Mouse (Mus musculus) limb, embryonic 13.5 days (tissue): ENCODE measurements at regions not wholly inside any gene's neighbourhood (a gene's known extent, or its start where the extent isn't known, plus 50 kb on each side); places are given as distances from the start of the nearest gene placed in this dataset.
A peak's percentile ranks its signal among the peaks of the same experiment; 100 is the strongest.

ENCODE experiments used
- ATAC-seq: fragments of 200-750 bp; cut with Nextera tagmentation; 2 replicates; pipeline ENCODE4 v1.8.0; 2017; ENCODE audit warnings: low read depth, moderate number of reproducible peaks, moderate TSS enrichment; ENCODE audit not compliant: low FRiP score
- H3K27ac ChIP-seq: fragments of 300-500 bp; sonication (generic); 2 replicates; pipeline ENCODE4 v1.5.1; 2015; ENCODE audit warnings: inconsistent platforms, mild to moderate bottlenecking, moderate library complexity
- H3K27me3 ChIP-seq: fragments of 300-500 bp; sonication (generic); 2 replicates; pipeline ENCODE4 v1.6.1; 2015; ENCODE audit warnings: mild to moderate bottlenecking, inconsistent platforms
- H3K36me3 ChIP-seq: fragments of 300-500 bp; sonication (generic); 2 replicates; pipeline ENCODE4 v1.6.1; 2015; ENCODE audit warnings: inconsistent platforms, mild to moderate bottlenecking, moderate library complexity
- H3K4me1 ChIP-seq: fragments of 300-500 bp; sonication (generic); 2 replicates; pipeline ENCODE4 v1.6.1; 2015; ENCODE audit warnings: inconsistent platforms
- H3K4me2 ChIP-seq: fragments of 300-500 bp; sonication (generic); replicated peaks from 2 replicates; pipeline ENCODE4 v1.6.1; 2015; ENCODE audit warnings: inconsistent platforms, mild to moderate bottlenecking, moderate library complexity
- H3K4me3 ChIP-seq: fragments of 300-500 bp; sonication (generic); 2 replicates; pipeline ENCODE4 v1.5.1; 2015; ENCODE audit warnings: moderate library complexity, mild to moderate bottlenecking, inconsistent platforms
- H3K9ac ChIP-seq: fragments of 300-500 bp; sonication (generic); 2 replicates; pipeline ENCODE4 v1.6.1; 2015; ENCODE audit warnings: mild to moderate bottlenecking, inconsistent platforms
- H3K9me3 ChIP-seq: fragments of 300-500 bp; sonication (generic); 2 replicates; pipeline ENCODE4 v1.6.1; 2016; ENCODE audit warnings: inconsistent platforms
- WGBS: fragments of 180-500 bp; shearing (Covaris S2); methylation state at CpG from one replicate; pipeline ENCODE4 v1.1.7; 2015; 5-methylcytosine and 5-hydroxymethylcytosine counted together

DNA sequence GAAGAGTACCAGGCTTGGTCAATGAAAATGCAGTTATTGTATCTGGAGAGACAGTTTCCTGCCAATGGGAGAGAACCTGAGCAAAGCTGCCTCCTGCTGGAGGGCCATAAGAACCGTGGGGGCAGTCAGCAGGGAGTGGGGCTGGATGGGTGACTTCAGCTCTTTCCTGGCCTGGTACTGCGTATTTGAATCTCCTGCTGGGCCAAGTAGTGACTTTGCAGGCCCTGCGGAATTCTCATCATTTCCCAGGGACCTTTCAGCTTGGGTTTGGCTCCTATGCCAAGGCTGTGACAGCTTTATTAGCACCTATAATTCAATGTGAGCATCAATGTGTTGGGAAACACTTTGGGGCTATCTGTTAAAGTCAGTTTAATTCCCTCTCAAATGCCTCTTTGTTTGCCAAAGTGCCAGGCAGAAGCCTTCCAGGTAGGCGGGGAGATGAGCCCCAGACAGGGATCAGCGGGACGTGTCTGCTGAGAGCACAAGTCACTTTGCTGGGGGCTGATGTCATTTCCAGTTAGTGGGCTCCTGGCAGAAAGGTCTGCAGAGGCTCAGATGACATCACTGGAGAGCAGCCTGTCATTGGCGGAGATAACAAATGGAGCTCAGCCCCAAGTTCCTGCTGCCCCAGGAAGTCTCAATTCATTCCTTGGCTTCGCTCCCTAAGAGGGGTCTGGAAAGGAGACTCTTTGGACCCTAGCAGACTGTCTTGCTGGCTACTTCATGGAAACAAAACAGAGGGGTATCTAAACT is 630.5 kb downstream of the Insc start:
- H3K27me3 ChIP-seq = no peaks in the 10 kb centered on the region
- H3K4me2 ChIP-seq = no peak overlapping the region
- no peak overlapping the region for H3K4me3 ChIP-seq
- ATAC-seq = no peak
- H3K9ac ChIP-seq = no peak overlapping the region
- 40% methylated on average over 8 of the region's 8 CpGs for WGBS
- H3K4me1 ChIP-seq = peaks cover 12% of the 10 kb centered on the region
- no peaks in the 10 kb centered on the region for H3K9me3 ChIP-seq
- H3K36me3 ChIP-seq = no peaks in the 10 kb centered on the region
- H3K27ac ChIP-seq = no peak overlapping the region; the same call in 1 of the 2 replicates

DNA sequence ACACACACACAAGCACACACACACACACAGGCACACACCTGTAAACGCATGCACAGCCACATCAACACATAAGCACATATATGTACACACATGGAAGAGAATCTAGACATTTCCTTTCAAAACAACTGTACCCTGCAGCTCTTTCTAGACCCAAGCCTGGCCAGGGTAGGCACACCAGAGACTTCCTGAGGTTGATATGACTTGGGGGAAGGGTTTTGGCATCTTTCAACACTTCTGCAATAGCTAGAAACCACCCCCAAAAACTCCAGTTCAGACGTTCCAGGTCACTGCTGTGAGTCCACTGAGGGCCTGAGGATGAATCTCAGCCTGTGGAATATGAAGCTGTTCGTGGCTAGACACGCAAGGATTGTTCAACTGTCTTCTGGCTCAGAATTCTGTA is 632.6 kb downstream of the Insc start:
- Histone ChIP-seq H3K4me2 (no peak overlapping the region), H3K27me3 (no peaks in the 10 kb centered on the region), H3K27ac (no peak overlapping the region), H3K9me3 (no peaks in the 10 kb centered on the region), H3K4me3 (no peak overlapping the region), H3K36me3 (no peaks in the 10 kb centered on the region), H3K9ac (no peak overlapping the region), H3K4me1 (peaks cover 26% of the 10 kb centered on the region)
- 83% methylated on average over 4 of the region's 4 CpGs for WGBS
- ATAC-seq = no peak

GRCm38 (mm10) chr7:115378836-115379235 is 635.3 kb downstream of the Insc start:
- WGBS = 81% methylated on average over 3 of the region's 3 CpGs
- Histone ChIP-seq H3K4me2 (no peak overlapping the region), H3K9me3 (no peaks in the 10 kb centered on the region), H3K27ac (no peak overlapping the region), H3K4me1 (peaks cover 38% of the 10 kb centered on the region), H3K27me3 (no peaks in the 10 kb centered on the region), H3K9ac (no peak overlapping the region), H3K4me3 (no peak overlapping the region), H3K36me3 (no peaks in the 10 kb centered on the region)
- ATAC-seq = no peak

- 24% methylated on average over 7 of the region's 7 CpGs for WGBS
- Histone ChIP-seq H3K4me1 (peaks cover 35% of the 10 kb centered on the region), H3K27ac (no peak overlapping the region), H3K4me3 (no peak overlapping the region), H3K9ac (no peak overlapping the region), H3K9me3 (no peaks in the 10 kb centered on the region), H3K4me2 (no peak overlapping the region), H3K36me3 (no peaks in the 10 kb centered on the region), H3K27me3 (no peaks in the 10 kb centered on the region)
- no peak for ATAC-seq
Observed at GRCm38 (mm10) chr7:115379600-115379999, 636.1 kb downstream of the Insc start.

- Histone ChIP-seq H3K9me3 (no peaks in the 10 kb centered on the region), H3K27me3 (no peaks in the 10 kb centered on the region), H3K9ac (no peak overlapping the region), H3K4me2 (peak overlapping the region; percentile 21), H3K36me3 (no peaks in the 10 kb centered on the region), H3K27ac (peak overlapping the region; percentile 63; the same call in 1 of the 2 replicates), H3K4me1 (peaks cover 35% of the 10 kb centered on the region), H3K4me3 (no peak overlapping the region)
- ATAC-seq = no peak
- 18% methylated on average over 8 of the region's 8 CpGs for WGBS
Observed at GRCm38 (mm10) chr7:115380989-115381610, 637.6 kb downstream of the Insc start.

DNA sequence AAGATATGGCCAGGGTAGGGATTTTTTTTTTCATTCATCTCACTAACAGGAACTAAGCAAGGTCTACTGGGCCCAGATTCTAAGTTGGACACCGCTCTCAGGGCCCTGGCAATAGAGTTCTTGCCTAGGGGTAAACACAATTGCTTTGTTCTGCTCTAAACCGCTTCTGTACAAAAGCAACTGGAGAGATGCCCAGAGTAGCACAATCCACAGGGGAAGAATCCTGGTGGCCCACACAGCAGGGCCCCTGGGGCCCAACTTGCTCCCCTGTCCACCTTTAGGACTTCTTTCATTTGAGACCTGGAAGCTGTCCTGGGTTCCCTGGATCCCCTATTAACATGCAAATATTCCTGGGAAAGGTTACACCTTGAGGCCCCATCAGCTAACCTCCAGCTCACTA is 639.4 kb downstream of the Insc start:
- no peak for ATAC-seq
- Histone ChIP-seq H3K27ac (peak overlapping the region; percentile 80), H3K9ac (no peak overlapping the region), H3K9me3 (no peaks in the 10 kb centered on the region), H3K4me2 (no peak overlapping the region), H3K36me3 (no peaks in the 10 kb centered on the region), H3K27me3 (no peaks in the 10 kb centered on the region), H3K4me1 (peaks cover 35% of the 10 kb centered on the region), H3K4me3 (no peak overlapping the region)
- 51% methylated on average over 2 of the region's 2 CpGs for WGBS

- Histone ChIP-seq H3K36me3 (no peaks in the 10 kb centered on the region), H3K4me2 (no peak overlapping the region), H3K27me3 (0 out of 2 replicates have a peak, but pooled peaks cover 4% of the 10 kb centered on the region), H3K4me3 (no peak overlapping the region), H3K9ac (no peak overlapping the region), H3K9me3 (no peaks in the 10 kb centered on the region), H3K4me1 (0 out of 2 replicates have a peak, but pooled peaks cover 3% of the 10 kb centered on the region), H3K27ac (no peak overlapping the region)
- WGBS = 75% methylated on average over 5 of the region's 5 CpGs
- ATAC-seq = no peak
Observed at GRCm38 (mm10) chr7:115388874-115389273, 645.4 kb downstream of the Insc start.

- Histone ChIP-seq H3K4me3 (no peak overlapping the region), H3K27me3 (0 out of 2 replicates have a peak, but pooled peaks cover 17% of the 10 kb centered on the region), H3K9ac (no peak overlapping the region), H3K9me3 (no peaks in the 10 kb centered on the region), H3K4me2 (no peak overlapping the region), H3K36me3 (no peaks in the 10 kb centered on the region), H3K4me1 (0 out of 2 replicates have a peak, but pooled peaks cover 3% of the 10 kb centered on the region), H3K27ac (no peak overlapping the region)
- whole genome bisulfite sequencing = 86% methylated on average over 3 of the region's 3 CpGs
- ATAC-seq = no peak
Observed at GRCm38 (mm10) chr7:115392520-115392919, 646.1 kb downstream of the Sox6 start.

DNA sequence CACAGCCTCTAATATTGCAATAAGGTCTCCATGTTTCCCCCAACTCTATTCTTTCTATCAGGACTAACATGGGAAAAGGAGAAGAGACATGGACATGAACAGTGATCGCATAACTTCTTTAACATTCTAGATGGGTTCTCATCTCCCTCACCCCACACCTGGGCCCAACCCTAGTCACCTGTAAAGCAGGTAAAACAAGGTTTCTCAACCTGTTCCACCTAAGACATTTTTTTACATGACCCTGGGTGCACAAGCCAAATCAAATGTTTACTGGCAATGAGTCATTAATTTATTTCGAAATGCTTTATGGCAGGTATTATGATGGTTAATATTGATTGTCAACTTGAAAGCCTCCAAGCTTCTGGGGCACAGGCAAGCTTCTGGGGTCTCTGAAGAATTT is 640.4 kb downstream of the Sox6 start:
- H3K4me3 ChIP-seq = no peak overlapping the region
- H3K27ac ChIP-seq = no peak overlapping the region
- no peaks in the 10 kb centered on the region for H3K36me3 ChIP-seq
- no peaks in the 10 kb centered on the region for H3K4me1 ChIP-seq
- 94% methylated on average over 2 of the region's 2 CpGs for WGBS
- ATAC-seq = no peak
- no peak overlapping the region for H3K9ac ChIP-seq
- no peak overlapping the region for H3K4me2 ChIP-seq
- H3K9me3 ChIP-seq = no peaks in the 10 kb centered on the region
- H3K27me3 ChIP-seq = 0 out of 2 replicates have a peak, but pooled peaks cover 22% of the 10 kb centered on the region

DNA sequence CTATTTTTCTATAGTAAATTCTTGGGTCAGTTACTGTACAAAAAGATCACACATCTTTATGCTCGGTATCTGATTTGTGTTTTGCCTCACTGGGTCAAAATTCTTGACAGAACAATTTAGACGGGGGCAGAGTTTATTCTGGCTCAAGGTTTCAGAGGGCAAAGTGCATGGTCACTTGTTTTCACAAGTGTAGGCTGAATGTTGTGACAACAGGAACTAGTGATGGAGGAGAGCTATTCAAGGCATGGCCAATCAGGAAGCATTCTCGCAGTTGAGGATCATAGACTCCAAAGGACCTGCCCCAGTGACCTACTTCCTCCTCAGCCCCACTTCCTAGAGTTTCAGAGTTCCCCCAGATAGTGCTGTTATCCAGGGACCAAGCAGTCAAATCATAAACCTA is 639.1 kb downstream of the Sox6 start:
- no peak overlapping the region for H3K9ac ChIP-seq
- no peaks in the 10 kb centered on the region for H3K4me1 ChIP-seq
- H3K9me3 ChIP-seq = no peaks in the 10 kb centered on the region
- H3K36me3 ChIP-seq = no peaks in the 10 kb centered on the region
- ATAC-seq = no peak
- H3K27me3 ChIP-seq = 0 out of 2 replicates have a peak, but pooled peaks cover 19% of the 10 kb centered on the region
- no peak overlapping the region for H3K27ac ChIP-seq
- 69% methylated on average over 3 of the region's 3 CpGs for WGBS
- no peak overlapping the region for H3K4me3 ChIP-seq
- no peak overlapping the region for H3K4me2 ChIP-seq

GRCm38 (mm10) chr7:115407889-115408288 is 630.7 kb downstream of the Sox6 start:
- Histone ChIP-seq H3K27ac (no peak overlapping the region), H3K4me1 (peaks cover 14% of the 10 kb centered on the region), H3K36me3 (no peaks in the 10 kb centered on the region), H3K9ac (no peak overlapping the region), H3K27me3 (peaks cover 36% of the 10 kb centered on the region), H3K9me3 (no peaks in the 10 kb centered on the region), H3K4me2 (no peak overlapping the region), H3K4me3 (no peak overlapping the region)
- no peak for ATAC-seq
- 87% methylated on average over 3 of the region's 3 CpGs for WGBS

DNA sequence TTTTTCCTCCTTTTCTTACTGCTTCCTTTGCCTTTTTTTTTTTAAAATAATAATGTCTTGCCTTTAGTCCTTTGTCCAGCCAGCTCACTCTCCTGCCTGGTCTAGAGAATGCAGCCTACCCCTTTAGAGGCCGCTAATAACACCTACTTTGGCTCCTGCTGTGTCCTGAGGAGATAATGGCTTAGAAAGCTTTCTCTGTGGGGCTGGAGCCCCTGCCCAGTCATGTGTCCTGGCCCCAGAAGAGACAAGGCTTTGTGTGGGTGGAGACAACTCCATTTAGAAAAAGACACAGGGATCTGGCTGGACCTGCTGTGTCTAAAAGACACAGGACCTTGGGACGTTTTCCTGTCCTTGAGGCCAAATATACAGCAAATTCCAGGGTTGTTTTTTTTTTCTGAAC is 629.7 kb downstream of the Sox6 start:
- H3K27ac ChIP-seq = no peak overlapping the region
- no peak overlapping the region for H3K9ac ChIP-seq
- no peak for ATAC-seq
- no peaks in the 10 kb centered on the region for H3K36me3 ChIP-seq
- H3K4me2 ChIP-seq = no peak overlapping the region
- no peak overlapping the region for H3K4me3 ChIP-seq
- H3K9me3 ChIP-seq = no peaks in the 10 kb centered on the region
- 23% methylated on average over 2 of the region's 2 CpGs for WGBS
- H3K27me3 ChIP-seq = peaks cover 36% of the 10 kb centered on the region
- peaks cover 14% of the 10 kb centered on the region for H3K4me1 ChIP-seq
